Mouse (Mus musculus): ENCODE data around the gene Gm21719. TPM values are rescaled to one million over a fixed set of nuclear protein-coding genes. Genes with fewer than 3 reads are reported as not detected.
"Not testable (repeated sequence)": the region's sequence is repeated elsewhere in the genome, so short reads cannot be mapped to it uniquely, and the experiment has no call there.

Gene Gm21719
- not detected in 2 replicates for polyA plus RNA-seq (2011; ENCODE audit: insufficient read depth, insufficient read length, low replicate concordance, missing spikeins)

DNA sequence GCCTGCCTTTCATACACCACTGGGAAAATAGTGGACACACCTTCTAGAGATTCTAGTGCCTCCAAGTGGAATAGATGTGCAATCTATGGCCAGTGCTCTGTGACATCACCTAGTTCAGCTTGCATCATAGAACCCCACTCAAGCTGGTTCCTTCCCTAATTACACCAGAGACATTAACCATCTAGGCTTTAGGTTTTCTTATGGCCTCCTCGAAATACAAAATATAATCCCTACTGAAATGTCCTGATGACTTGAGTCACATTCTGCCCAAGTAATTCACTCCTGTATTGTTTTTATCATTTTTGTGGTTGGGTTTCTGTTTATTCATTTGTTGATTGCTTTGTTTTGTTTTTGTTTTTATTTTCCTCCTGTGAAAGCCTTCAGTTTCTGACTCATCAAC lies at the start of gene Gm21719:
Gene Gm21719, minus strand, starts transcription at position 101 of the 400 bp plus-strand sequence.
- H3K4me1 ChIP-seq (ENCODE audit: control insufficient read depth, insufficient read depth, low read length); H3K4me3 ChIP-seq (replicated peaks; ENCODE audit: control insufficient read depth, low read depth, low read length); H3K27ac ChIP-seq (ENCODE audit: control insufficient read depth, insufficient read depth, low read depth, low read length, poor library complexity): not testable (repeated sequence)
- WGBS = 43% methylated on average over 1 of the region's 1 CpGs

Other genes starting within 250 kb of the Gm21719 start
- gene Gm28919, start 99.3 kb downstream of the Gm21719 start, polyA plus RNA-seq (2011; ENCODE audit: insufficient read depth, insufficient read length, low replicate concordance, missing spikeins) = not detected in 2 replicates
- not detected in 2 replicates for gene Gm20830, start 235.4 kb upstream of the Gm21719 start, polyA plus RNA-seq (2011; ENCODE audit: insufficient read depth, insufficient read length, low replicate concordance, missing spikeins)